Mouse (Mus musculus) embryonic facial prominence, embryonic 14.5 days (tissue): Measurements from ENCODE around the gene Cox6b2. TPM values are rescaled to one million over a fixed set of nuclear protein-coding genes. Genes with fewer than 3 reads are reported as not detected.

ENCODE experiments used
- ATAC-seq: fragments of 200-750 bp; cut with Nextera tagmentation; 2 replicates; pipeline ENCODE4 v1.8.0; 2017; ENCODE audit warnings: low read depth, moderate number of reproducible peaks, moderate TSS enrichment
- DNase-seq: peaks from one replicate; pipeline ENCODE4 v3.0.0-alpha.2; 2015; ENCODE audit warnings: low spot score
- H3K27ac ChIP-seq: fragments of 300-500 bp; sonication (generic); replicated peaks from 2 replicates; pipeline ENCODE4 v1.5.1; 2014; ENCODE audit warnings: low read depth, mild to moderate bottlenecking, low read length, moderate library complexity
- H3K27me3 ChIP-seq: fragments of 300-500 bp; sonication (generic); replicated peaks from 2 replicates; pipeline ENCODE4 v1.6.1; 2014; ENCODE audit warnings: low read length; ENCODE audit not compliant: control insufficient read depth, insufficient read depth
- H3K36me3 ChIP-seq: fragments of 300-500 bp; sonication (generic); 2 replicates; pipeline ENCODE4 v1.6.1; 2014; ENCODE audit warnings: low read length, mixed read lengths; ENCODE audit not compliant: control insufficient read depth, insufficient read depth
- H3K4me1 ChIP-seq: fragments of 300-500 bp; sonication (generic); 2 replicates; pipeline ENCODE4 v1.6.1; 2014; ENCODE audit warnings: antibody characterized with exemption, low read length; ENCODE audit not compliant: control insufficient read depth, insufficient read depth
- H3K4me2 ChIP-seq: fragments of 300-500 bp; sonication (generic); 2 replicates; pipeline ENCODE4 v1.6.1; 2014; ENCODE audit warnings: low read depth, mild to moderate bottlenecking, low read length, moderate library complexity, mixed read lengths
- H3K4me3 ChIP-seq: fragments of 300-500 bp; sonication (generic); 2 replicates; pipeline ENCODE4 v1.5.1; 2014; ENCODE audit warnings: low read depth, mild to moderate bottlenecking, low read length
- H3K9ac ChIP-seq: fragments of 300-500 bp; sonication (generic); 2 replicates; pipeline ENCODE4 v1.6.1; 2014; ENCODE audit warnings: low read depth, mild to moderate bottlenecking, low read length, moderate library complexity, mixed read lengths
- H3K9me3 ChIP-seq: fragments of 300-500 bp; sonication (generic); 2 replicates; pipeline ENCODE4 v1.6.1; 2016; ENCODE audit warnings: low read length; ENCODE audit not compliant: control insufficient read depth
- WGBS: fragments of 180-500 bp; shearing (Covaris S2); extraction: QIAGEN DNeasy Blood & Tissue Kit; methylation state at CpG from one replicate; pipeline ENCODE4 v1.1.7; 2014; 5-methylcytosine and 5-hydroxymethylcytosine counted together
- polyA plus RNA-seq: library from polyadenylated mRNA; unstranded; fragments of >200 nt; fragmentation: Nextera tagmentation; extraction: Ambion mirVana; gene quantifications from 2 replicates; pipeline ENCODE4 v1.2.1, GENCODE M21; 2014

Gene Cox6b2
- polyA plus RNA-seq, 1 experiment from 2014 or later: 36.4 TPM

DNA sequence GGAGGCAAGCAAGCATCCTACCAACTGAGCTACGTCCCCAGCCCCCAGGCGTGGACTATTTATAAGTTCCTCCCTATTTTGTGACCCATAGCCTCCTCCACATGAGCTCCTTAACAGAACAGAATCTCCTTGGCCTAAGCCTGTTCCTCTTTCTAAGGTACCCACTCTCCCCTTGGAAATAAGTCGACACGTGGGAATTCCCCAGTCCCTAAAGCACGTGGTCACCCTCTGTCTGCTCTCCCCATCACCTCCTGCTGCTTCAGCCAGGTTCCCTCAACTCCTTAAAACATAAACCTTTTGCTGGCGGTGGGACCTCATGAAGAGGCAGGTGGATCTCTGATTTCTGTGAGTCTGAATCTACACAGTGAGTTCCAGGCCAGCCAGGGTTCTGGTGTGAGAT lies 35.9 kb downstream of the Cox6b2 start:
- no peak for DNase-seq
- H3K4me3 ChIP-seq: no peak overlapping the region
- no peak overlapping the region for H3K27ac ChIP-seq
- H3K36me3 ChIP-seq: peaks cover 46% of the 10 kb centered on the region
- H3K27me3 ChIP-seq: no peaks in the 10 kb centered on the region
- H3K4me1 ChIP-seq: no peaks in the 10 kb centered on the region
- no peaks in the 10 kb centered on the region for H3K9me3 ChIP-seq
- 75% methylated on average over 6 of the region's 6 CpGs for WGBS
- no peak overlapping the region for H3K4me2 ChIP-seq
- no peak for ATAC-seq
- H3K9ac ChIP-seq: no peak overlapping the region

DNA sequence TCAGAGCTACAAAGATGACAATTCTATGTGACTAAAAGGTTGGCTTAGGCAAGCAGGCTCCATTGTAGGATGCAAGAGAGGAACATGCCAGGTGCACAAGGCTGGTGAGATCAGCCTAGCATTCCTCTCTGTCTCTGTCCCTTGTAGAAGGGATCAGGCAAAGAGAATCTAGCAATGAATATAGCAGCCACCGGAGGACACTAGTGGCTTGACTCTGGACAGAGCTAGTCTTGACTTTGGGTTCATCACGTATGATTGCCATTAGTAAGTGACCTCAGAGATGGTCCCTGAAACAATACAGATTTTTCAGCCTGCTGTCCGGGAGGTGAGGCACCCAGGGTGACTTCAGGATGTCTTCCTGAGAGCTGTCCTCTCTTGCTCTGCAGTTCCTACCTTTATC lies 40.3 kb downstream of the Cox6b2 start:
- DNase-seq (no peak), ATAC-seq (no peak)
- H3K4me3 ChIP-seq: no peak overlapping the region
- H3K9me3 ChIP-seq: no peaks in the 10 kb centered on the region
- 96% methylated on average over 3 of the region's 3 CpGs for WGBS
- no peak overlapping the region for H3K4me2 ChIP-seq
- H3K36me3 ChIP-seq: peaks cover 88% of the 10 kb centered on the region
- no peaks in the 10 kb centered on the region for H3K27me3 ChIP-seq
- no peak overlapping the region for H3K27ac ChIP-seq
- no peaks in the 10 kb centered on the region for H3K4me1 ChIP-seq
- H3K9ac ChIP-seq: no peak overlapping the region

DNA sequence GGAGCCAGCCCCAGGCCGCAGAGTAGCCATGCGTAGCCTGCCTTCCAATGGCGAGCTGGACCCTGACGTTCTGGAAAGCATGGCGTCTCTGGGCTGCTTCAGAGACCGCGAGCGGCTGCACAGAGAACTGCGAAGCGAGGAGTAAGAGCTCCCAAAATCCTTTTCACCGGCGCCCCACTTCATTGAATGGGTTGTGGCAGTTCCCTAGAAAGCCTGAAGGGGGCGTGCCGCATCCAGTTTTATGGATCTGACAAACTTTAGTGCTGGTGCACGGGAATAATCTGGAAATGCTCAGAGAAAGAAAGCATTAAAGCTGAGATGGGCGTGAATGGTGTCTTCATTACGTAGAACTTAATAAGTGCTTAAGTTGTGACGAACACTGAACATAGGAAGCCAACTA lies 47.8 kb downstream of the Cox6b2 start:
- ATAC-seq (no peak), DNase-seq (no peak)
- Histone ChIP-seq H3K9me3 (no peaks in the 10 kb centered on the region), H3K4me3 (no peak overlapping the region), H3K36me3 (peaks cover 84% of the 10 kb centered on the region), H3K9ac (no peak overlapping the region), H3K4me2 (no peak overlapping the region), H3K27me3 (no peaks in the 10 kb centered on the region), H3K27ac (no peak overlapping the region), H3K4me1 (no peaks in the 10 kb centered on the region)
- 44% methylated on average over 18 of the region's 18 CpGs for WGBS

DNA sequence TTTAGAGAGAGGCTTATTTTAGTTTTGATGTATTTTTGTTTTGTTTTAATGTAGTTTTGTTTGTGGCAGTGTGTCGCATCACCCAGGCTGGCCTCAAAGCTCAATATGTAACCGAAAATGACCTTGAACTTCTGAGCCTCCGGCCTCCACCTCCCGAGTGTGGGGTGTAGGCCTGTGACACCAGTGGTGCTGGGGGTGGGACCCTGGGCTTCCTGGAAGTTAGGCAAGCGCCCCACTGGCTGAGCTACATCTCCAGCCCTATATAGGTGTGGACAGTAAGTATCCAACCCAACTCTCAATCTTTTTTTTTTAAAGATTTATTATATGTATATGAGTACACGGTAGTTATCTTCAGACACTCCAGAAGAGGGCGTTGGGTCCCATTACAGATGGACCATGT lies 49.7 kb downstream of the Cox6b2 start:
- no peaks in the 10 kb centered on the region for H3K9me3 ChIP-seq
- ATAC-seq: no peak
- no peak overlapping the region for H3K4me3 ChIP-seq
- no peak overlapping the region for H3K4me2 ChIP-seq
- H3K27ac ChIP-seq: no peak overlapping the region
- peaks cover 80% of the 10 kb centered on the region for H3K36me3 ChIP-seq
- WGBS: 96% methylated on average over 7 of the region's 7 CpGs
- no peaks in the 10 kb centered on the region for H3K27me3 ChIP-seq
- H3K9ac ChIP-seq: no peak overlapping the region
- DNase-seq: no peak
- no peaks in the 10 kb centered on the region for H3K4me1 ChIP-seq

DNA sequence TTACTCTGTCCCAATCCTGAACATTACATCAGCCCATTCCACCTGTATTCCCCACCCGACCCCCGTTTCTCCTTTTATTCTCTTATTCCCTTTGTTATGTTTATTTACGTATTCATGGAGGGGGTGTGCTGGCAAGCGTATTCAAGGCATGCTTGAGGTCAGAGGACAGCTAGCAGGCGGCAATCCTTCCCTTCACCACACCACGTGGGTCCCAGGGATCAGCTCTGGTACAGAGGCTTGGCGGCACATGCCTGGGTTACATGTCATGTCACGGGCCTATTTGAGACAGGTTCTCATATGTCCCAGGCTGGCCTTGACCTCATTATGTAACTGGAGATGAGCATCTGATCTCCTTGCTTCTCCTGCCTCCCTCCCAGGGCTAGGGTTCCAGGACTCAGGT lies 50.6 kb downstream of the Cox6b2 start:
- Histone ChIP-seq H3K27me3 (no peaks in the 10 kb centered on the region), H3K27ac (no peak overlapping the region), H3K4me3 (no peak overlapping the region), H3K4me1 (no peaks in the 10 kb centered on the region), H3K9ac (0 out of 2 replicates have a peak overlapping the region, but pooled peaks have one; percentile 1), H3K36me3 (peaks cover 79% of the 10 kb centered on the region), H3K9me3 (no peaks in the 10 kb centered on the region), H3K4me2 (no peak overlapping the region)
- WGBS: 37% methylated on average over 8 of the region's 8 CpGs
- ATAC-seq: peak; percentile 56; the same call in 1 of the 2 replicates
- no peak for DNase-seq

Other genes with a start within 250 kb of the Cox6b2 start
- 405 and 459 TPM in 2 replicates for gene Tnnt1, start 236.7 kb downstream of the Cox6b2 start, polyA plus RNA-seq
- gene Tnni3, start 228.9 kb downstream of the Cox6b2 start, polyA plus RNA-seq: 2.6 and 3.4 TPM in 2 replicates
- gene Dnaaf3, start 220.6 kb downstream of the Cox6b2 start, polyA plus RNA-seq: 1.2 and 1.4 TPM in 2 replicates
- 5.8 and 8.1 TPM in 2 replicates for gene Syt5, start 205.6 kb downstream of the Cox6b2 start, polyA plus RNA-seq
- gene Ptprh, start 149.1 kb downstream of the Cox6b2 start, polyA plus RNA-seq: not detected in 2 replicates
- 1.0 and 1.2 TPM in 2 replicates for gene Tmem86b, start 121.7 kb downstream of the Cox6b2 start, polyA plus RNA-seq
- 7.1 and 7.7 TPM in 2 replicates for gene Ppp6r1, start 94.1 kb downstream of the Cox6b2 start, polyA plus RNA-seq
- 77.5 and 77.7 TPM in 2 replicates for gene Hspbp1, start 68.0 kb downstream of the Cox6b2 start, polyA plus RNA-seq
- 1.6 and 1.8 TPM in 2 replicates for gene Brsk1, start 62.5 kb downstream of the Cox6b2 start, polyA plus RNA-seq
- 0.11 TPM in 1 of 2 replicates, not detected in the other for gene Tmem150b, start 27.8 kb downstream of the Cox6b2 start, polyA plus RNA-seq
- gene Kmt5c, start 13.0 kb downstream of the Cox6b2 start, polyA plus RNA-seq: 41.5 and 50.6 TPM in 2 replicates
- gene Fam71e2, start 18.2 kb upstream of the Cox6b2 start, polyA plus RNA-seq: not detected in 2 replicates
- gene Il11, start 29.8 kb upstream of the Cox6b2 start, polyA plus RNA-seq: 0.13 TPM in 1 of 2 replicates, not detected in the other
- gene Tmem190, start 29.8 kb upstream of the Cox6b2 start, polyA plus RNA-seq: not detected in 2 replicates
- gene Tmem238, start 36.6 kb upstream of the Cox6b2 start, polyA plus RNA-seq: 5.5 and 6.6 TPM in 2 replicates
- 275 and 300 TPM in 2 replicates for gene Rpl28, start 39.8 kb upstream of the Cox6b2 start, polyA plus RNA-seq
- 347 and 359 TPM in 2 replicates for gene Ube2s, start 59.5 kb upstream of the Cox6b2 start, polyA plus RNA-seq
- gene Shisa7, start 91.6 kb upstream of the Cox6b2 start, polyA plus RNA-seq: 0.68 and 0.76 TPM in 2 replicates
- gene Isoc2b, start 117.2 kb upstream of the Cox6b2 start, polyA plus RNA-seq: 6.5 and 7.0 TPM in 2 replicates
- gene Isoc2a, start 124.1 kb upstream of the Cox6b2 start, polyA plus RNA-seq: 1.3 and 1.6 TPM in 2 replicates
- gene Gm36210, start 153.4 kb upstream of the Cox6b2 start, polyA plus RNA-seq: 0.35 TPM in 1 of 2 replicates, not detected in the other
- 3.7 and 4.0 TPM in 2 replicates for gene Zfp628, start 162.1 kb upstream of the Cox6b2 start, polyA plus RNA-seq
- gene Nat14, start 168.9 kb upstream of the Cox6b2 start, polyA plus RNA-seq: 1.9 and 2.6 TPM in 2 replicates
- 8.1 and 8.7 TPM in 2 replicates for gene Ssc5d, start 172.7 kb upstream of the Cox6b2 start, polyA plus RNA-seq
- 0.64 and 0.92 TPM in 2 replicates for gene Sbk2, start 211.3 kb upstream of the Cox6b2 start, polyA plus RNA-seq
- gene Sbk3, start 218.1 kb upstream of the Cox6b2 start, polyA plus RNA-seq: 0.06 and 0.08 TPM in 2 replicates
- 23.0 and 30.4 TPM in 2 replicates for gene Zfp579, start 243.1 kb upstream of the Cox6b2 start, polyA plus RNA-seq